Mouse (Mus musculus) forebrain, embryonic 16.5 days (tissue): ENCODE data around the gene Esrrb. TPM values are rescaled to one million over a fixed set of nuclear protein-coding genes. Genes with fewer than 3 reads are reported as not detected.
A peak's percentile ranks its signal among the peaks of the same experiment; 100 is the strongest.

ENCODE experiments used
- ATAC-seq: fragments of 200-750 bp; cut with Nextera tagmentation; 2 replicates; pipeline ENCODE4 v1.8.0; 2017; ENCODE audit warnings: mild to moderate bottlenecking, moderate library complexity
- H3K27ac ChIP-seq: fragments of 300-500 bp; sonication (generic); 2 replicates; pipeline ENCODE4 v1.5.1; 2014; ENCODE audit warnings: low read length, control low read depth
- H3K27me3 ChIP-seq: fragments of 300-500 bp; sonication (generic); replicated peaks from 2 replicates; pipeline ENCODE4 v1.6.1; 2014; ENCODE audit warnings: low read length; ENCODE audit not compliant: control insufficient read depth, insufficient read depth
- H3K36me3 ChIP-seq: fragments of 300-500 bp; sonication (generic); 2 replicates; pipeline ENCODE4 v1.6.1; 2014; ENCODE audit not compliant: control insufficient read depth, insufficient read depth
- H3K4me1 ChIP-seq: fragments of 300-500 bp; sonication (generic); replicated peaks from 2 replicates; pipeline ENCODE4 v1.6.1; 2014; ENCODE audit warnings: low read length; ENCODE audit not compliant: control insufficient read depth, insufficient read depth
- H3K4me2 ChIP-seq: fragments of 300-500 bp; sonication (generic); 2 replicates; pipeline ENCODE4 v1.6.1; 2014; ENCODE audit warnings: mild to moderate bottlenecking, low read length, control low read depth
- H3K4me3 ChIP-seq: fragments of 300-500 bp; sonication (generic); replicated peaks from 2 replicates; pipeline ENCODE4 v1.5.1; 2014; ENCODE audit warnings: mild to moderate bottlenecking, low read length, control low read depth
- H3K9ac ChIP-seq: fragments of 300-500 bp; sonication (generic); replicated peaks from 2 replicates; pipeline ENCODE4 v1.6.1; 2014; ENCODE audit warnings: low read depth, low read length, control low read depth
- H3K9me3 ChIP-seq: fragments of 300-500 bp; sonication (generic); 2 replicates; pipeline ENCODE4 v1.6.1; 2016; ENCODE audit warnings: low read length; ENCODE audit not compliant: control insufficient read depth
- WGBS: fragments of 180-500 bp; shearing (Covaris S2); extraction: QIAGEN DNeasy Blood & Tissue Kit; methylation state at CpG from one replicate; pipeline ENCODE4 v1.1.7; 2014; 5-methylcytosine and 5-hydroxymethylcytosine counted together
- polyA plus RNA-seq: library from polyadenylated mRNA; unstranded; fragments of >200 nt; fragmentation: Nextera tagmentation; extraction: Ambion mirVana; gene quantifications from 2 replicates; pipeline ENCODE4 v1.2.1, GENCODE M21; 2015

Gene Esrrb
- polyA plus RNA-seq, 1 experiment from 2014 or later: 0.24 TPM

DNA sequence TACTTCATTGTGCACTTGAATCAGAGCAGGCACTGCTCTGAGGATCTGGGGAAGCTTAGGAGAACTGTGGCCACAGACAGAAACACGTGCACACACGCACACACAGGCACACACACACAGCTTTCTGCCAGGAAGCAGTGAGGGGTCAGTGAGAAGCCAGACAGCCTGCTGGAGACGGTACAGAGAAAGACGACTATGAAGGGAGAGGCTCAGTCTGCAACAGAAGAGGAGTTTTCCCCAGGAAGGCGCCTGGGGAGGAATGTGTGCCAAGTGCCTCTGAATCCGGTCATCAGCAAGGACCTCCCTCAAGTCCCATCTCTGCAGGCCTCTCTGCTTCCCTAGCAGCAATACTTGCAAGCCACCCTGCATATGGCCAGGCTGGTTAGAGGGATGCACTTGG lies 1.5 kb upstream of the Esrrb start:
- WGBS: 63% methylated on average over 6 of the region's 6 CpGs
- Histone ChIP-seq H3K36me3 (no peaks in the 10 kb centered on the region), H3K27ac (no peak overlapping the region), H3K27me3 (no peaks in the 10 kb centered on the region), H3K4me1 (peaks cover 15% of the 10 kb centered on the region), H3K9ac (no peak overlapping the region), H3K4me2 (no peak overlapping the region), H3K4me3 (no peak overlapping the region), H3K9me3 (no peaks in the 10 kb centered on the region)
- no peak for ATAC-seq

- WGBS: 81% methylated on average over 8 of the region's 8 CpGs
- no peak for ATAC-seq
Measured at GRCm38 (mm10) chr12:86359873-86360272, 1.0 kb upstream of the Esrrb start.

GRCm38 (mm10) chr12:86364285-86364684 lies 3.4 kb downstream of the Esrrb start:
- H3K27me3 ChIP-seq: no peaks in the 10 kb centered on the region
- H3K9me3 ChIP-seq: no peaks in the 10 kb centered on the region
- no peak for ATAC-seq
- no peaks in the 10 kb centered on the region for H3K36me3 ChIP-seq
- H3K9ac ChIP-seq: no peak overlapping the region
- no peak overlapping the region for H3K4me3 ChIP-seq
- WGBS: 9% methylated on average over 5 of the region's 5 CpGs
- H3K4me1 ChIP-seq: peaks cover 27% of the 10 kb centered on the region
- H3K27ac ChIP-seq: no peak overlapping the region
- H3K4me2 ChIP-seq: no peak overlapping the region

More at GRCm38 (mm10) chr12:86359873-86360272, 1.0 kb upstream of the Esrrb start:
- Histone ChIP-seq H3K27ac (no peak overlapping the region), H3K36me3 (no peaks in the 10 kb centered on the region), H3K9me3 (no peaks in the 10 kb centered on the region), H3K4me1 (peaks cover 20% of the 10 kb centered on the region), H3K4me2 (no peak overlapping the region), H3K9ac (no peak overlapping the region), H3K4me3 (no peak overlapping the region), H3K27me3 (no peaks in the 10 kb centered on the region)

DNA sequence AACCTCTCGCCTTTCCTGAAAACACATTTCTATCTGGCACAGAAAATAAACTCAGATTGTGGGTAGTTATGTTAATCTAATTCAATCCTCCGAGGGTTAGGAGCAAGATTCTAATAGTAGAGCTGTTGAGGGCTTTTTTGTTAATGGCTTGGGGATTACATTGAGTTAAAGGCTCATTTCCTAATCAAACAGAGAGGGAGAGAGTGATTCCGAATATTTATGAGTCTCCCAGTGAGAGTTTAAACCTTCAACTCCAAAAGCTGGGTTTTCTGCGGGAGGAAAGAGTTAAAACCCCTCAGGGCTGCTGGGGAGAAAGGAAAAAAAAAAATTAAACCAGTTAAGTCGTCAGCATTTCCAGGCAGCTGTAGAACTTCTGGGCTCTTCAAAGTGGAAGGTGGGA lies 3.8 kb downstream of the Esrrb start:
- no peaks in the 10 kb centered on the region for H3K9me3 ChIP-seq
- no peak overlapping the region for H3K4me2 ChIP-seq
- H3K36me3 ChIP-seq: no peaks in the 10 kb centered on the region
- H3K27ac ChIP-seq: no peak overlapping the region
- H3K9ac ChIP-seq: no peak overlapping the region
- no peak for ATAC-seq
- peaks cover 27% of the 10 kb centered on the region for H3K4me1 ChIP-seq
- H3K4me3 ChIP-seq: no peak overlapping the region
- WGBS: 3% methylated on average over 5 of the region's 5 CpGs
- H3K27me3 ChIP-seq: no peaks in the 10 kb centered on the region

DNA sequence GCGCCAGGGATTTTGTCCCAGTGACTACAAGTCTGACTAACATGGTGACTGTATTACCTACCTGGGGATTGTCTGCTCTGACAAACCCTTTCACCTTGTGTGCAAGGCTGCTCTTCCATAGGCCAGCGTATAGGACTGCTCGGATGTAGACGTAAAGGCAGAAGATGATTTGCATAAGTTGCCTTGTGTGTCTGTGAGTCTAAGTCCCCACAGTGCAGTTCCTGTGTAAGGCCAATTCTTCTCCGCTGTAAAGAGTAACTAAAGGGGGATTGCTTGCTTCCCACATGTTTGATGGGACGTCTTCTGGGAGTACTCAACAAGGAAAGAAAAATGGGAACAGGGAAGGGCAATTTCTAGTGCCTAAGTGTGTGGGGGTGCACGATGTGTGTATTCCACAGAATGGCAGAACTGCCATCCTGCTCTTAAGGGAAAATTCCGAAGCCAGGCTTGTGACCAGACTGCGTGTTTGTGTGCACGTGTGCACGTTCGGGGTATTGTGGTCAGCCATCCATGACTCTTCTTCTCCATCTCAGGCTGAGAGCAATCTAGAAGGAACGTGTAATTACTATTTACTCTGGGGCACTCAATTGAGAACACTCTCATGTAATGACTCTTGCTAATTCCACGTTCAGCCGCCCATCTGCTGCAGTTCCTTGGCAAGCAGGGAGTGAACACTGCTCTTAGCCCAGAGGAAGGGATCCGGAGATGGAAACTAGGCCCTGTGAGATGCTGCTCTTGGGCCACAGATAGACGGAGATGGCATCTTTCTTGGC lies 9.9 kb downstream of the Esrrb start:
- no peak overlapping the region for H3K9ac ChIP-seq
- peaks cover 6% of the 10 kb centered on the region for H3K4me1 ChIP-seq
- H3K27ac ChIP-seq: no peak overlapping the region
- no peak overlapping the region for H3K4me3 ChIP-seq
- ATAC-seq: peak; percentile 63
- 66% methylated on average over 17 of the region's 17 CpGs for WGBS
- H3K27me3 ChIP-seq: no peaks in the 10 kb centered on the region
- H3K36me3 ChIP-seq: no peaks in the 10 kb centered on the region
- no peaks in the 10 kb centered on the region for H3K9me3 ChIP-seq
- H3K4me2 ChIP-seq: no peak overlapping the region

- H3K9ac ChIP-seq: no peak overlapping the region
- 86% methylated on average over 8 of the region's 8 CpGs for WGBS
- no peak overlapping the region for H3K4me2 ChIP-seq
- no peaks in the 10 kb centered on the region for H3K27me3 ChIP-seq
- no peak for ATAC-seq
- H3K4me1 ChIP-seq: peaks cover 8% of the 10 kb centered on the region
- no peak overlapping the region for H3K4me3 ChIP-seq
- H3K9me3 ChIP-seq: no peaks in the 10 kb centered on the region
- H3K36me3 ChIP-seq: no peaks in the 10 kb centered on the region
- no peak overlapping the region for H3K27ac ChIP-seq
Measured at GRCm38 (mm10) chr12:86374286-86374685, 13.4 kb downstream of the Esrrb start.

GRCm38 (mm10) chr12:86379672-86380213 lies 18.8 kb downstream of the Esrrb start:
- ATAC-seq: peak; percentile 67

GRCm38 (mm10) chr12:86383803-86384202 lies 22.9 kb downstream of the Esrrb start:
- Histone ChIP-seq H3K36me3 (no peaks in the 10 kb centered on the region), H3K9me3 (no peaks in the 10 kb centered on the region), H3K9ac (no peak overlapping the region), H3K4me2 (no peak overlapping the region), H3K4me3 (no peak overlapping the region), H3K4me1 (peaks cover 23% of the 10 kb centered on the region), H3K27me3 (no peaks in the 10 kb centered on the region), H3K27ac (no peak overlapping the region)
- WGBS: 4% methylated on average over 6 of the region's 6 CpGs
- peak; percentile 66 for ATAC-seq

More at GRCm38 (mm10) chr12:86379672-86380213, 18.8 kb downstream of the Esrrb start:
- peaks cover 17% of the 10 kb centered on the region for H3K4me1 ChIP-seq
- no peak overlapping the region; the same call in 1 of the 2 replicates for H3K27ac ChIP-seq
- H3K36me3 ChIP-seq: no peaks in the 10 kb centered on the region
- no peaks in the 10 kb centered on the region for H3K27me3 ChIP-seq
- H3K9ac ChIP-seq: 0 out of 2 replicates have a peak overlapping the region, but pooled peaks have one; percentile 23
- H3K4me3 ChIP-seq: peak overlapping the region; percentile 10; the same call in 1 of the 2 replicates
- H3K4me2 ChIP-seq: peak overlapping the region; percentile 44
- 3% methylated on average over 15 of the region's 15 CpGs for WGBS
- no peaks in the 10 kb centered on the region for H3K9me3 ChIP-seq

GRCm38 (mm10) chr12:86387671-86388270 lies 26.9 kb downstream of the Esrrb start:
- Histone ChIP-seq H3K4me1 (peaks cover 16% of the 10 kb centered on the region), H3K4me3 (no peak overlapping the region), H3K9ac (no peak overlapping the region), H3K9me3 (no peaks in the 10 kb centered on the region), H3K36me3 (no peaks in the 10 kb centered on the region), H3K4me2 (no peak overlapping the region), H3K27me3 (no peaks in the 10 kb centered on the region), H3K27ac (no peak overlapping the region)
- WGBS: 40% methylated on average over 10 of the region's 10 CpGs
- no peak for ATAC-seq
